In the genomic region with DNA sequence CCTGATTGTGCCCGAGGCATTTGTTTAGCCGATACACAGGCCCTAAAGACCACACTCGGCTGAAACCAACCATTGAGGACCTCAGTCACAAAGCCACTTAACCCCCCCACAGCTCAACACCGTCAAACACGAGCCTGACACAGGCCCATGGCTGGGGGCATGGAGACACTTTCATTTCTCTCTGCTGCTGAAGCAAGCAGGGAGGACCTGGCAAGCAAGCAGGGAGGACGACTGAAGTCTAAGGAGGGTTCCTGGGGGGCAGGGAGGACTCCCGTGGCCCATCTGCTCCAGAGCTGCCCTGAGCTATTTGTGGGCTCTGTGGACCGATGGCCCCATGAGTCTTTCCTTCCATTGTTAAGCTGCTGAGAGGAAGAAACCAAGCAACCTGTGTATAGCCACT, we compare ENCODE assay signal across 8 mouse cellular contexts. TPM values are rescaled to one million over a fixed set of nuclear protein-coding genes. Genes with fewer than 3 reads are reported as not detected.
DNase-seq lines count a peak whose midpoint lies in the region; ATAC-seq and TF ChIP-seq lines count a peak whose summit lies in the region.

No protein-coding gene starts in this region.

- intact Hi-C loops in gastrocnemius, postnatal 36 days (cut with DNase I): no loop called here

- H3K9ac ChIP-seq in kidney, postnatal 0 days (ENCODE audit: low read depth, low read length): 0 out of 2 replicates have a peak overlapping the region, but pooled peaks have one; percentile 35
- H3K9ac ChIP-seq in embryonic facial prominence, embryonic 14.5 days (ENCODE audit: low read depth, low read length): peak overlapping the region; percentile 31
- no peak overlapping the region for H3K9ac ChIP-seq in intestine, embryonic 15.5 days
- 0 out of 2 replicates have a peak overlapping the region, but pooled peaks have one; percentile 48 for H3K9ac ChIP-seq in neural tube, embryonic 12.5 days

- DNase-seq in kidney, postnatal 0 days (ENCODE audit: low spot score): no peak
- no peak for DNase-seq in kidney, postnatal 10 days
- DNase-seq in embryonic facial prominence, embryonic 14.5 days (ENCODE audit: low spot score): no peak
- DNase-seq in gastrocnemius, postnatal 10 days: no peak
- DNase-seq in urinary bladder, postnatal 4 days (ENCODE audit: low spot score in 2 of 2): no peak
- DNase-seq in gastrocnemius, postnatal 36 days: no peak

- H3K36me3 ChIP-seq in kidney, postnatal 0 days (ENCODE audit: insufficient read depth, low read length): peaks cover 26% of the 10 kb centered on the region
- H3K36me3 ChIP-seq in embryonic facial prominence, embryonic 14.5 days (ENCODE audit: control insufficient read depth, insufficient read depth, low read length): peaks cover 33% of the 10 kb centered on the region
- H3K36me3 ChIP-seq in intestine, embryonic 15.5 days: peaks cover 18% of the 10 kb centered on the region
- peaks cover 29% of the 10 kb centered on the region for H3K36me3 ChIP-seq in neural tube, embryonic 12.5 days

- 20% methylated on average over 8 of the region's 8 CpGs for WGBS in kidney, postnatal 0 days
- 26% methylated on average over 8 of the region's 8 CpGs for WGBS in embryonic facial prominence, embryonic 14.5 days
- 32% methylated on average over 8 of the region's 8 CpGs for WGBS in intestine, embryonic 15.5 days
- WGBS in neural tube, embryonic 12.5 days: 8% methylated on average over 8 of the region's 8 CpGs

- H3K4me1 ChIP-seq in kidney, postnatal 0 days (replicated peaks; ENCODE audit: insufficient read depth, low read length): peaks cover 36% of the 10 kb centered on the region
- peaks cover 39% of the 10 kb centered on the region for H3K4me1 ChIP-seq in embryonic facial prominence, embryonic 14.5 days (ENCODE audit: control insufficient read depth, insufficient read depth, low read length)
- H3K4me1 ChIP-seq in intestine, embryonic 15.5 days (replicated peaks): peaks cover 46% of the 10 kb centered on the region
- H3K4me1 ChIP-seq in neural tube, embryonic 12.5 days: peaks cover 62% of the 10 kb centered on the region

- H3K27ac ChIP-seq in kidney, postnatal 0 days: peak overlapping the region; percentile 80
- peak overlapping the region; percentile 86 for H3K27ac ChIP-seq in embryonic facial prominence, embryonic 14.5 days (replicated peaks; ENCODE audit: low read depth, low read length)
- peak overlapping the region; percentile 71 for H3K27ac ChIP-seq in intestine, embryonic 15.5 days
- H3K27ac ChIP-seq in neural tube, embryonic 12.5 days: peak overlapping the region; percentile 74

- no peak for ATAC-seq in kidney, postnatal 0 days (replicated peaks; ENCODE audit: low FRiP score, low read depth)
- ATAC-seq in embryonic facial prominence, embryonic 14.5 days (ENCODE audit: low read depth): no peak
- no peak for ATAC-seq in intestine, embryonic 15.5 days
- ATAC-seq in neural tube, embryonic 12.5 days (ENCODE audit: low FRiP score, low read depth): no peak

- H3K9me3 ChIP-seq in kidney, postnatal 0 days (replicated peaks; ENCODE audit: low read length): no peaks in the 10 kb centered on the region
- no peaks in the 10 kb centered on the region for H3K9me3 ChIP-seq in embryonic facial prominence, embryonic 14.5 days (ENCODE audit: control insufficient read depth, low read length)
- no peaks in the 10 kb centered on the region for H3K9me3 ChIP-seq in intestine, embryonic 15.5 days
- H3K9me3 ChIP-seq in neural tube, embryonic 12.5 days: no peaks in the 10 kb centered on the region

- no peak overlapping the region for H3K4me3 ChIP-seq in kidney, postnatal 0 days (replicated peaks; ENCODE audit: low read depth, low read length)
- H3K4me3 ChIP-seq in embryonic facial prominence, embryonic 14.5 days (ENCODE audit: low read depth, low read length): no peak overlapping the region
- no peak overlapping the region for H3K4me3 ChIP-seq in intestine, embryonic 15.5 days (replicated peaks)
- H3K4me3 ChIP-seq in neural tube, embryonic 12.5 days: no peak overlapping the region

- H3K4me2 ChIP-seq in kidney, postnatal 0 days (ENCODE audit: low read length): peak overlapping the region; percentile 16; the same call in 1 of the 2 replicates
- peak overlapping the region; percentile 41 for H3K4me2 ChIP-seq in embryonic facial prominence, embryonic 14.5 days (ENCODE audit: low read depth, low read length)
- peak overlapping the region; percentile 40 for H3K4me2 ChIP-seq in intestine, embryonic 15.5 days (replicated peaks)
- H3K4me2 ChIP-seq in neural tube, embryonic 12.5 days (replicated peaks): peak overlapping the region; percentile 49

- TF ChIP-seq CTCF in kidney, postnatal 0 days (IDR thresholded peaks at IDR 0.05; ENCODE audit: low read depth): no peak

- no peaks in the 10 kb centered on the region for H3K27me3 ChIP-seq in kidney, postnatal 0 days (ENCODE audit: insufficient read depth, low read length)
- H3K27me3 ChIP-seq in embryonic facial prominence, embryonic 14.5 days (replicated peaks; ENCODE audit: control insufficient read depth, insufficient read depth, low read length): no peaks in the 10 kb centered on the region
- no peaks in the 10 kb centered on the region for H3K27me3 ChIP-seq in intestine, embryonic 15.5 days (replicated peaks)
- no peaks in the 10 kb centered on the region for H3K27me3 ChIP-seq in neural tube, embryonic 12.5 days (replicated peaks)

RNA-seq across cellular contexts. Expression of a gene that starts 20.1 kb away (rescaled TPM):
- polyA plus RNA-seq in kidney, postnatal 0 days (2015; fragmentation: Nextera tagmentation; extraction: Ambion mirVana): 30.7 and 31.7 TPM in 2 replicates
- polyA plus RNA-seq in embryonic facial prominence, embryonic 14.5 days (2014; fragmentation: Nextera tagmentation; extraction: Ambion mirVana): 30.4 and 31.7 TPM in 2 replicates
- polyA plus RNA-seq in intestine, embryonic 15.5 days (2015; fragmentation: Nextera tagmentation; extraction: Ambion mirVana): 28.2 and 28.8 TPM in 2 replicates
- polyA plus RNA-seq in neural tube, embryonic 12.5 days (2016; fragmentation: Nextera tagmentation; extraction: Ambion mirVana): 70.9 and 71.2 TPM in 2 replicates
- total RNA-seq in gastrocnemius, postnatal 10 days (2021): 10 to 100 TPM; 11.9 to 13.4 TPM
- total RNA-seq in gastrocnemius, postnatal 36 days (2021): 1 to 10 TPM; 4.7 to 4.8 TPM

RNA-seq across cellular contexts. Expression of a gene that starts 38.5 kb away (rescaled TPM):
- polyA plus RNA-seq in kidney, postnatal 0 days (2015; fragmentation: Nextera tagmentation; extraction: Ambion mirVana): 24.8 and 28.4 TPM in 2 replicates
- 7.5 and 8.4 TPM in 2 replicates for polyA plus RNA-seq in embryonic facial prominence, embryonic 14.5 days (2014; fragmentation: Nextera tagmentation; extraction: Ambion mirVana)
- polyA plus RNA-seq in intestine, embryonic 15.5 days (2015; fragmentation: Nextera tagmentation; extraction: Ambion mirVana): 26.0 and 29.3 TPM in 2 replicates
- 12.6 and 14.6 TPM in 2 replicates for polyA plus RNA-seq in neural tube, embryonic 12.5 days (2016; fragmentation: Nextera tagmentation; extraction: Ambion mirVana)
- 1 to 10 TPM; 8.2 to 9.0 TPM for total RNA-seq in gastrocnemius, postnatal 10 days (2021)
- 1 to 10 TPM; 7.2 to 8.1 TPM for total RNA-seq in gastrocnemius, postnatal 36 days (2021)
